Mouse (Mus musculus) thymus, postnatal 14 days (tissue): Measurements from ENCODE around the gene Gprin2.
A peak's percentile ranks its signal among the peaks of the same experiment; 100 is the strongest.

Source experiments
- DNase-seq: peaks from one replicate; pipeline ENCODE4 v3.0.0; 2021

Gprin2 gene

DNA sequence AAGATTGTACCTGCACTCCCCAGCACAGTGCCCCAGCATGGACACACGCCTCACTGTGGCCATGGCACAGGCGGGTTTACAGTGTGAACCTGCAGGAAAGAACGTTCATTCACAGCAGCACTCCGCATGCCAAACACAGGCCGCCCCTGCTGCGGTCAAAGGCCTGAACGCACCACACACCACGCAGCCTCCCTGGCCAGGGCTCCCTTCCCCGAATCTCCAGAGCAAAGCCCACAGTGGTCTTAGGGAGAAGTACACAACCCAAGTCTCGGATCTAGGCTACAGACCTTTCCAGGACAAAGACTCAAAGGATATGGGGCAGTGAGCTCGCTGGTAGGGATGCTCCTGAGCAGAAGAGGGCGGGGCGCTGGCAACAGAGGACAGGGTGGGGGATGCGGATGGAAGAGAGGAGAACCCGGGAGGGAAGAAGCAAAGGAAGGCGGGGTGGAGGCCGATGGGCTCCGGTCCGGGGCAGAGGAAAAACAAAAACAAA, 669 bp downstream of the Gprin2 start:
- DNase-seq: no peak

DNA sequence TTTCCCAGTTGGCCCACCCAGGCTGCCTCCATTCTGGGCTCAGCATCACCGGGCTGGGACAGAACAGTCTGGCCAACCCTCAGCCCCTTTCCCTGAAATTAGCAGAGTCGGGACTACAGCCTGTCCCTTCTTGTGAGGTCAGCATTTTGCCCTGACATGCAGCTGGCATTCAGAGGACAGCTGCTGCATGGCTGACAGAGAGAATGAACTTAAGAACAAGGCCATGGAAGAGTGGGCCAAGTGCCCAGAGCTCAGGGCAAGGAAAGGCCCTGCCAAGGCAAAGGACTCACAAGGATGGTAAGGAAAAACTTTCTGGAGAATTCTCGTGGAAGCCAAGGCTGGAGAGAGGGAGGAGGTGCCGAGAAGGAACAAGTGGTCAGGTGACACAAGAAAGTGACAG, 4.7 kb downstream of the Gprin2 start:
- DNase-seq: no peak

DNA sequence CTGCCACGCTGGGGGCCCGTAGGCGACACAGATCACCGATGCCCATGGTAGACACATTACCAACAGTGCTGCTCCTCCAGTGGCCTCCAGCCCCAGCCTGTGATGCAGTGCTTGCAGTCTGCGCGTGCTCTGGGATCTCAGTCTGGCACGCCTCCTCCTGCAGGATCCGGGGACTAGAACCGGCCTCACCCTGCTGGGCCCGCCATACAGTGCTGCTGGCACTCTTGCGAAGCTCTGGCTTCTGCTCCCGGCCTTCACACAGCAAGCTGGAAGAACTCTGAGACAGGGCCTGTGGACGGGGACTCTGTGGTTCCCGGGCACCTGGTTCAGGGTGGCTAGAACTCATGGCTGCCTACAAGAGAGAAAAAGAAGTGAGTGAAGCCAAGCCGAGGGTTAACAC, 6.0 kb downstream of the Gprin2 start:
- no peak for DNase-seq

DNA sequence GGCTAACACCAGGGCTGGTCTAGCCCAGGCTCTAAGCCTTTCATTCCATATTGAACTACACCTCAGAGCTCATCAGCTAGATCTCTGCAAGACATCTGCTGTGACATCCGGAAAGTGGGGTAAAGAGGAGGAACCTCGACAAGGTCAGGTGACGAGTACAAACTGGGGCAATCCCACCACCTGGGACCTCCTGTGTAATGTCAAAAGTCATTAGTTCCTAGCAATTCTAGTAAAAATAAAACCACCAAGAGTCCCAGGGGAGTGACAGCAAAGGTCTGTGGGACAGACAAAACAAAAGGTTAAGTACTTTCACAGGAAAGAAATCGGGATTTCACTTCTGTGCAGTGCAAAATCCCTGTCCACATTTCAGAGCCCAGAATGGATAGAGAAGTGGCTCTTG, 7.6 kb downstream of the Gprin2 start:
- DNase-seq: no peak

DNA sequence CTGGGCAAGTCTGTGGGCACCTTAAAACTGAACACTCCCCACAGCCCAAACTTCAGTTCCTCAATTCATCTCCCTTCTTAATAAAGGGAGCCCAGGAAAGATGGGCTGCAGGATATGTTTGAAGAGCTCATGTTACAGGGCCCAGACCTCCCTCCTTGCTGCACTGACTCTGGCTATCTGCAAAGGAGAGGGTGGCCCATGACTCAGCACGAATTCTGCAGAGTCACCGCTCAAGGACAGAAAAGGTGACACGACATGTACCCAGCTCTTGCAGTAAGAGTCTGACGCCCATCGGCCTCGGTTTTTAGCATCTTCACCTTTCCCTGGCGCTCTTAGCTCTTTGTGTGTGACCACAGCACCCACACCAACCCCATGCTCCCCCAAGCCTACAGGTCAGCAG, 11.1 kb downstream of the Gprin2 start:
- DNase-seq: no peak

DNA sequence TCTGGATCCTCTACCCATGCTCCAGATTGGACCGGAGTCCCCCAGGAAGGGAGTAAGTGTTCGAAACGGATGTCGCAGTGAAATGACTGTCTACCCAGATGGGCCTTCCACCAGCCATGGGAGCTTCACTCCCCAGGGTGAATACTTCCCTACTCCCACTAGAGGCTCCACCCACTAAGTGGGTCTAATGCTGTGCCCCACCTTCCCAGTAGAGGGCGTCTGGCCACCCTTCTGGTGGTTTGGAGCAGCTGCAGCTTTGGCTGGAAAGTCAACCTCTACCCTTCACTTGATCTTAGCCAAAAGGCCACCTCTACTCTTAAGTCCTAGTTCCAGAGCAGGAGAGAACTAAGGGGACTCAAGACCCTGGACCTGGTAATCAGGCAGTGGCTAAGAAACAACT, 12.8 kb downstream of the Gprin2 start:
- peak; percentile 65 for DNase-seq

DNA sequence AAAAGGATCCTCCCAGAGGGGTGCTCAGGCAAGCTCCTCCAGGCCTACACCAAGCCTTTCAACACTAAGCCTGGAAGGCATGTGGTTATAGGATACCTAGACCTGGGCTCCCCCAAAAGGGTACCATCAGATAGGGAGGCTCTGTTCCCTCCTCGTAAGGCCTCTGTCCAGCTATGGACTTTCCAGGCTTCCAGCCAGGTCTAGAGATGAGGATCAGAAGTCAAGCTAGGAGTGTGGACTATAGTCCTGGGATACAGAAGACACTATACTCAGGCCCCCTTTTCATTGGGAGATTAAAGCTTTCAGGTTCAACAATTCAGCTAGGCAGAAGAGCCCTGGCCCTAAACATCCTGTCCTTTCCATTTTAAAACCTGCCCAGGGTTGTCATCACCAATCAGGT, 18.4 kb downstream of the Gprin2 start:
- no peak for DNase-seq

DNA sequence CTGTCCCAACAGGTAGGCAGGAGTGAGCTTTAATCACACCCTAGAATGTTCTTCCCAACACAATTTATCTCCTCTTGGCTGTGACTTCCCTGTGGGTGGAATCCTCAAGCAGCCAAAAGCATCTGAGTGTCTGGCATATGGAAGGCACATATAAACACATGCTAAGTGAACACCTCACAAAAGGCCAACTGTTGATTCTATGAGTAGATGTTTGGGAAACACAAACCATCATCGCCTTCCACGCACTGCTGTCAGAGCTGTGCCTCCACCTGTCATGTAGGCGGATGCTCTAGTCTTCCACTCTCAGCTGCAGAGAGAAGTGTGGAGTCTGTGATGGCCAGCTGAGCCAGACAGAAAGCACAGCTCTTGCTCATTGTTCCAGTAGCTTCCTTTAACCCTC, 22.1 kb downstream of the Gprin2 start:
- DNase-seq: no peak

DNA sequence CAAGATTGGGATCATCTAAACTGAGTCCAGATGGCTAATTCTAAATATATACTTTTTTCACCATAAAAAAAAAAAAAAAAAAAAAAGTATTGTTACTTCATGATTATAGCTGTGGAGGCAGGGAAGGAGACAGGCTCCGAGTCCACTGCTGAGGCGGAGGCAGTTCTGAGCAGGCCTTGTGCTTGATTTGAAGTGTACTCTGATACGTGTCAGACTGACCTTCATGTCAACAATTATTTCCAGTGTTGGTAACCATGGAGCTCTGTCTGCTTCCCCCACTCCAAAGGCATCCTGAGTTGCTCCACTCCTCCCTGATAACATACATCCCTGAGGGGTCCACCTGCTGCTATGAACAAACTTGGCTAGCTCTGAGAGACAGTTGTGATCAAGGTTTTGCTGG, 30.3 kb downstream of the Gprin2 start:
- no peak for DNase-seq

DNA sequence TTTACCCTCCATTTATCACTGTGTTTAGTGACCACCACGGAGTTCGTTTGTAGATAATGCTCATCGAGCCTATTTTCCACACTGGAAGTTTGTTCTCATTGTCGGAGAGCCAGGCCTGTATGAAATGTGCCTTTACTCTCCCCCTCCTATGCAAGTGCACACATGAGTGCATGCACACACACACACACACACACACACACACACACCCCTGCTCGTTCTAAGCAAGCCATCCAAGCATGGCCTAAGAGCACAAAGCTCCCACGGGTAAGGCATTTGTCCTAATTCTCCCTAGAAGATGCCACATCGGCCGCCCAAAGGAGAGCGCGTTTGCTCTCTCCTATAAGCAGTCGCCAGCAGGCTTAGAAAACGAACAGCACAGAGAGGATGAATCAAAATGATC, 45.7 kb downstream of the Gprin2 start:
- DNase-seq: no peak

DNA sequence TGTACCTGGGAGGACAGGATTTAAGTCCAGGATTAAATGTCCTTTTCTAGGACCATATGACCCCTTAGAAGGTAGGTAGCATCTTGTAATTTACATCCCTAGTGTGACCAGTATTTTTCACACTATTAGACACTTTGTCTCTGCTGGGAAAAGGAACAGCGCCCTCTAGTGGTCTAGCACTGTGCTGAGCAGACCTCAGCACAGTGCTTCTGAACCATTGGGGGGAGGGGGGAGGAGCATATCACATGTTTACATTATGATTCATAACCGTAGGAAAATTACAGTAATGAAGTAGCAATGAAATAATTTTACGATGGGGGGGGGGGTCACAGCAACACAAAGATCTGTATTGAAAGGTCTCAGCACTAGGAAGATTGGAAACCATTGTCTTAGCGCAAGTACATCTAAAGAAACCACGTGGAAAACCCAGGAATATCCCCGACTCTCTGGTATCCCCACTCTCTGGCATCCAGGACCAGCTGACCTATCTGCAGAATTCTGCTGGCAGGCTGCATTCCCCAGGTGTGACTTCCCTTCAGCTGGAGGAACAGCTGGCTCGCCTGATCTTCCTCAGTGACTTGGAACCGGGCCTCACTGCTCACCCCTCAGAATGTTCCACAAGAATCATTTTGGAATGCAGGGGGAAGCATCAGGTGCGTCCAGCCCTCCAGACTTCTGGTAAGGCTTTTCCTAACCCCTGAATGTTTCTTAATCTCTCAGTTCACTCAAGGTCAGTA, 46.7 kb downstream of the Gprin2 start:
- peak; percentile 47 for DNase-seq

DNA sequence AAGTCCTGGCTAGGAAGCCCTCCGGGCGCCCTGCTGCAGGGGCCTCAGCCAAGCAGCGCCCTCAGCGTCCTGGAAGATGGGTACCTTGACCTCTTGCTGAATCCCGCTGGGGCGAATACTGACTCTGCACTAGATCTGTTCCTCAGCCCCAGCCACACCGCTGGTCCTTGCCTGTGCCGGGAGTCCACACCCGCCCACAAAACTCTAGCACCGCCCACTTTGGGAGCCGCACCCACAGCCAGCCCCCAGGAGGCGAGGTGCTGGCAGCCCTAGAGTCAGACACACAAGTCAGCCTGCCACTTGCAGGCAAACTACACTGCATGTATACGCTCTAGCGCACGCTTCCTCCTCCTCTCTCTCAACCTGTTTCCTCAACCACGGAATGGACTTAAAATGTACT, 49.1 kb downstream of the Gprin2 start, which contains the start of gene Npy4r:
TSS of gene Npy4r (minus strand) at position 148 of the 400 bp plus-strand sequence.
- peak; percentile 40 for DNase-seq

DNA sequence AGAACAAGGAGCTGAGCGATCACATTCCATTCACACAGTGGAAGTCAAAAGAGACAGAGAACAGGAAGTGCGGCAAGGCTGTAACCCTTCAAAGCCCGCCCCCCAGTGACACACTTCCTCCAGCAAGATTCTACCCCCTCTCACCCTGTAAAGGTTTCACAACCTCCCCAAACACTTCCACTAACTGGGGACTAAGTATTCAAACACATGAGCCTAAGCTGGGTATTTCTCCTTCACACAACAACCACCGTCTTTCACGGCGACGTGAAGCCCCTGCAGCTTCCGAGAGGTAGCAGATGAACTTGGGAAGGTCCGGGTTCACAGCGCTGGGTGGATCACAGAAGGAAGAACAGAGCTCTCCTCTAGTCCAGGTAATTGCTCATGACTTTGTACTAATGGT, 58.5 kb downstream of the Gprin2 start:
- DNase-seq: no peak

DNA sequence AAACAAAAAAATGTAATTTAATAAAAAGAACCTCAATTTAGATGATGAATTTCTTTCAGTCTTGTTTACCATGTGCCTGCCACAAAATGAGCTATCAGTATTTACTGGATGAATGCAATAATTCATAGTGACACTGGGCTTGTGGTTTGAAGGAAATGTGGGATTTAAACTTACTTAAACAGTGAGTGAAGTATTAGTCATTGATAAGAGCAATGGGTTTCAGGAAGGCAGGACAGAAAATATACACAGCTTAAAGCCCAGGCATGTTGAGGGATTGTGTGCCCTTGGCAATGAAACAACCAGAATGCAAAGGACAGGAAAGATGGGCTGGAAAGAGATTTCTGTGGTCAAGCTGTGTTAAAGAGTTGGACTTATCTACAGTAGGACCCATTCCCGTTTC, 59.1 kb downstream of the Gprin2 start:
- no peak for DNase-seq

DNA sequence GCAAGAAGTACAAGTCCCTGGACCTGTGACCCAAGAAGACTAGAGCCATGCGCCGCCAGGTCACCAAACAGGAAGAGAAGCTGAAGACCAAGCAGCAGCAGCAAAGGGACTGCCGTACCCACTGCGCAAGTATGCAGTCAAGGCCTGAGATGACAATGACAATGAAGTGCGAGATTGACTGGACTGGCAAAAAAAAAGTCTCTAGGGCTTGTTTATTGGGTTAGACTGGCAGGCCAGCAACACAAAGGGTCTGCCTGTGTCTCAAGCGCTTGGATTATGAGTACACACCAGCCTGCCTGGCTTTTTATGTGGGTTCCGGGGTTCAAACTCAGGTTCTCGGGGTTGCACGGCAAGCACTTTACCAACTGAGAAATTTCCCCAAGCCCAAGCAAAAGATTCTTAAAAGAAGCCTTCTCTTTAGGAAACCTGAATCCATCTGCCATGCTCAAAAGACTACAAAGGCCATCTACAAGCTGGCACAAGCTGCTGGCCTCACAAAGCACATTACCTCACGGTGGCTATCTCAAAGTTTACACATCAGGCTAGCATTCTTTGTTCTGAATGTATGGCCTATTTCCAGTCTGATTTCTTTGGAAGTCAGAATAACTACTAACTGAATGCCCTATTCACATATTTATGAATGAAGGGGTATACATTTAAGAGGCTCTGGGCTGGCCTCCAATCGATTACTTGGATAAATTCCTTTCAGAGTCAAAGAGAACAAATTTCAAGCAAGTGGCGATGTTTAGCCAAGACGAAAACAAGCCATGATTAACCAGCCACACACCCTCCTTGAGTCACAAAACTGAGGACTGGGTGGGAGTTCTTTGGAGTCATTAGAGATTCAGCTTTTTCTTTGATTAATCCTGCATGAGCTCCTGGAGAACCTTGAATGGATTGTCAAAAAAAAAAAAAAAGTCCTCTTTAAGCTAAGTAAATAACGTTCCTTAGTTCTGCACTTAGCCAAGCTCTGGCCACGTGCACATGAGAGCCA, 61.5 kb downstream of the Gprin2 start:
- no peak for DNase-seq
